Mouse (Mus musculus) common myeloid progenitor, adult 5-6 weeks (primary cell): ENCODE results near the gene Gbx1. TPM values are rescaled to one million over a fixed set of nuclear protein-coding genes. Genes with fewer than 3 reads are reported as not detected.

Experiments used
- ATAC-seq: replicated peaks from 2 replicates; pipeline ENCODE4 v1.8.0; 2016; ENCODE audit warnings: low read depth, mild to moderate bottlenecking, moderate TSS enrichment, inconsistent platforms; ENCODE audit not compliant: poor library complexity, severe bottlenecking
- total RNA-seq: library from RNA; stranded (forward); fragments of 200-1000, 187-1606 nt; gene quantifications from 2 replicates; pipeline ENCODE4 v1.2.3, GENCODE M21; 2017

The Gbx1 gene
- total RNA-seq, 1 experiment from 2014 or later = not detected

- ATAC-seq = peak; percentile 81
Observed at GRCm38 (mm10) chr5:24483326-24483725, 43.7 kb downstream of the Gbx1 start.

- no peak for ATAC-seq
Observed at GRCm38 (mm10) chr5:24482247-24483079, 44.5 kb downstream of the Gbx1 start.

- no peak for ATAC-seq
Observed at GRCm38 (mm10) chr5:24481647-24482046, 45.4 kb downstream of the Gbx1 start.

GRCm38 (mm10) chr5:24477909-24478308 lies 49.1 kb downstream of the Gbx1 start:
- ATAC-seq = no peak

- no peak for ATAC-seq
Observed at GRCm38 (mm10) chr5:24475476-24476241, 51.3 kb downstream of the Gbx1 start.

- no peak; the same call in 1 of the 2 replicates for ATAC-seq
Observed at GRCm38 (mm10) chr5:24474723-24475261, 52.2 kb downstream of the Gbx1 start.

GRCm38 (mm10) chr5:24474025-24474722 lies 52.8 kb downstream of the Gbx1 start:
- no peak for ATAC-seq

GRCm38 (mm10) chr5:24472884-24473619 lies 54.0 kb downstream of the Gbx1 start:
- no peak for ATAC-seq

- peak; percentile 75 for ATAC-seq
Observed at GRCm38 (mm10) chr5:24470600-24470999, 56.4 kb downstream of the Gbx1 start.

GRCm38 (mm10) chr5:24466762-24467161 lies 60.2 kb downstream of the Gbx1 start:
- ATAC-seq = no peak

- no peak for ATAC-seq
Observed at GRCm38 (mm10) chr5:24455613-24456012, 71.4 kb downstream of the Gbx1 start.

GRCm38 (mm10) chr5:24455076-24455475 lies 71.9 kb downstream of the Gbx1 start:
- ATAC-seq = no peak

GRCm38 (mm10) chr5:24453985-24454303 lies 73.1 kb downstream of the Gbx1 start:
- ATAC-seq = no peak

- ATAC-seq = no peak
Observed at GRCm38 (mm10) chr5:24453283-24453984, 73.6 kb downstream of the Gbx1 start.

Other genes with a start within 250 kb of the Gbx1 start
- 0.41 and 0.49 TPM in 2 replicates for gene Kcnh2, start 175.6 kb downstream of the Gbx1 start, total RNA-seq
- gene Nos3, start 162.4 kb downstream of the Gbx1 start, total RNA-seq = 0.05 TPM in 1 of 2 replicates, not detected in the other
- gene Atg9b, start 135.1 kb downstream of the Gbx1 start, total RNA-seq = 0.78 and 4.5 TPM in 2 replicates
- 11.5 and 32.2 TPM in 2 replicates for gene Abcb8, start 133.5 kb downstream of the Gbx1 start, total RNA-seq
- not detected in 2 replicates for gene Asic3, start 113.8 kb downstream of the Gbx1 start, total RNA-seq
- 13.9 and 14.3 TPM in 2 replicates for gene Cdk5, start 103.7 kb downstream of the Gbx1 start, total RNA-seq
- 18.9 and 35.9 TPM in 2 replicates for gene Slc4a2, start 103.4 kb downstream of the Gbx1 start, total RNA-seq
- 19.0 and 30.9 TPM in 2 replicates for gene Fastk, start 81.9 kb downstream of the Gbx1 start, total RNA-seq
- gene Tmub1, start 79.3 kb downstream of the Gbx1 start, total RNA-seq = 9.1 and 9.5 TPM in 2 replicates
- 23.6 and 35.8 TPM in 2 replicates for gene Agap3, start 75.0 kb downstream of the Gbx1 start, total RNA-seq
- gene Asb10, start 13.8 kb upstream of the Gbx1 start, total RNA-seq = 0.69 TPM in 1 of 2 replicates, not detected in the other
- not detected in 2 replicates for gene 4931409K22Rik, start 29.6 kb upstream of the Gbx1 start, total RNA-seq
- 107 and 119 TPM in 2 replicates for gene Abcf2, start 50.3 kb upstream of the Gbx1 start, total RNA-seq
- 12.3 and 13.3 TPM in 2 replicates for gene Chpf2, start 59.5 kb upstream of the Gbx1 start, total RNA-seq
- 0.09 TPM in 1 of 2 replicates, not detected in the other for gene Smarcd3, start 97.2 kb upstream of the Gbx1 start, total RNA-seq
- gene Nub1, start 158.3 kb upstream of the Gbx1 start, total RNA-seq = 44.9 and 49.0 TPM in 2 replicates
- gene Wdr86, start 203.5 kb upstream of the Gbx1 start, total RNA-seq = 0.64 and 1.8 TPM in 2 replicates
- gene Crygn, start 230.8 kb upstream of the Gbx1 start, total RNA-seq = 12.2 TPM in 1 of 2 replicates, not detected in the other